Mouse (Mus musculus): ENCODE data around the gene Chtop. TPM values are rescaled to one million over a fixed set of nuclear protein-coding genes. Genes with fewer than 3 reads are reported as not detected.
A peak's percentile ranks its signal among the peaks of the same experiment; 100 is the strongest.

Gene Chtop
- polyA plus RNA-seq, 1 experiment: 92.0 TPM

DNA sequence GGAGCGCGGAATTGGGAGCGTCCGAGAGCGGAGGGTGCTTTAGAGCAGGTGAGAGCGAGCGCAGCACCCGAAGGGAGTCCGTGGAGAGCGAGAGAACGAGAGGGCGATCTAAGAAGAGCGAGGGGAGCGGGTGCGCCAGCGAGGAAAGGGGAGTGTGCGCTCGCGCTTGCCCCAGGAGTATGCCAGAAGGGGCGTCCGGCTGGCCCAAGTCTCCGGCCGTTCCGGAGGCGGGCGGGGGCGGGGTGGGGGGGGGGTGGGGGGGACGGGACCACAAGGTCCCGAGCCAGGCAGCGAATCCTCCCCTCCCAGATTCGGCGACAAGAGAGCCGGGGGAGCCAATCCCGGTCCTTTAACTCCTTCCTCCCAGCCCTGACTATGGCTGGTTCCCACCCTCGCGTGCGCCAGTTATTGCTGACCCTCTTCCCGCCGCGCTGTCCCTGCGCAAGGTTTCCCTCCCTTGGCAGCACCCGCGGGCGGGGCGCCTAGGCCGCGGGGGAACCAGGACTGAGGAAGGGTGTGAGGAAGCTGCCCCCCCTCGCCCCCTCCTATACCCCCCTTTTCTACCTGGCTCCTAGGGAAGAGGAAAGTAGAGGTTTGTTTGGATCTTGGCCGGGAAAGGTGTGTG is 43.5 kb downstream of the Chtop start, which contains the start of gene Npr1:
Npr1 (minus strand) TSS at position 181 of the 625 bp plus-strand sequence.
- H3K4me3 ChIP-seq (replicated peaks; ENCODE audit: control insufficient read depth, low read depth, low read length): peak within 1 kb of the TSS; percentile 29
- H3K27ac ChIP-seq (ENCODE audit: control insufficient read depth, insufficient read depth, low read depth, low read length, poor library complexity): no peak within 1 kb of the TSS; the same call in 1 of the 2 replicates
- WGBS: under 1% methylated on average over 43 of the region's 49 CpGs
- no peaks in the 10 kb centered on the region for H3K4me1 ChIP-seq (ENCODE audit: control insufficient read depth, insufficient read depth, low read length)
- TF ChIP-seq POLR2A (IDR thresholded peaks at IDR 0.05; ENCODE audit: borderline replicate concordance, control insufficient read depth, low read depth, low read length) (no peak), CTCF (IDR thresholded peaks at IDR 0.05; ENCODE audit: control insufficient read depth, insufficient read depth, low read length) (no peak)

DNA sequence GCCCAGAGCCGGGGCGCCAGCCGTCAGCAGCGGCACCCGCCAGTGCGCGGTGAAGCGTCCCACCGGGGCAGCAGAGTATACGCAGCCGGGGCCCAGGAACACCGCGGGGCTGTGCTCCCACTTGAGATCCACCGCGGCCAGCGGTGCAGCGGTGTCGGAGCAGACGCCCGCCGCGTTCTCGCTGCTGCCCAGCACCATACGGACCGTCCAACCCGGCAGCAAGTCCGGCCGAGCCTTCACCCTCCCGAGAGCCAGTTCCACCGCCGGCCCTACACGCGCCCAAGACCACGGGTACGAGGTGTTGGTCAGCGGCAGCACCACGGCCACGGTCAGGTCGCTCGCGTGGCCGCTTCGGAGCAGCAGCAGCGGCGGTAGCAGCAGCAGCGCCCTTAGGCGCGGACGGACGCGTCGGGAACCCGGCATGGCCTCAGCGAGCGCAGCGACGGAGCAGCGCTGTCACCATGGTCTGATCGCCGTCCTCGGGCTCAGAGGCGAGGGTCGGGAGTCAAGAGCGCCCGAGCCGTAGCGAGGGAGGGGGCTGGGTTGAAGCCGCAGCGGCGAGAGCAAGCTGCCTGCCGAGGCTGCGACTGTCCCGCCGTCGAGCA is 44.1 kb downstream of the Chtop start:
- TF ChIP-seq POLR2A (IDR thresholded peaks at IDR 0.05; ENCODE audit: borderline replicate concordance, control insufficient read depth, low read depth, low read length) (no peak), CTCF (IDR thresholded peaks at IDR 0.05; ENCODE audit: control insufficient read depth, insufficient read depth, low read length) (no peak)
- H3K4me1 ChIP-seq (ENCODE audit: control insufficient read depth, insufficient read depth, low read length): no peaks in the 10 kb centered on the region
- 2% methylated on average over 75 of the region's 75 CpGs for WGBS
- no peak overlapping the region; the same call in 1 of the 2 replicates for H3K27ac ChIP-seq (ENCODE audit: control insufficient read depth, insufficient read depth, low read depth, low read length, poor library complexity)
- peak overlapping the region; percentile 29 for H3K4me3 ChIP-seq (replicated peaks; ENCODE audit: control insufficient read depth, low read depth, low read length)

DNA sequence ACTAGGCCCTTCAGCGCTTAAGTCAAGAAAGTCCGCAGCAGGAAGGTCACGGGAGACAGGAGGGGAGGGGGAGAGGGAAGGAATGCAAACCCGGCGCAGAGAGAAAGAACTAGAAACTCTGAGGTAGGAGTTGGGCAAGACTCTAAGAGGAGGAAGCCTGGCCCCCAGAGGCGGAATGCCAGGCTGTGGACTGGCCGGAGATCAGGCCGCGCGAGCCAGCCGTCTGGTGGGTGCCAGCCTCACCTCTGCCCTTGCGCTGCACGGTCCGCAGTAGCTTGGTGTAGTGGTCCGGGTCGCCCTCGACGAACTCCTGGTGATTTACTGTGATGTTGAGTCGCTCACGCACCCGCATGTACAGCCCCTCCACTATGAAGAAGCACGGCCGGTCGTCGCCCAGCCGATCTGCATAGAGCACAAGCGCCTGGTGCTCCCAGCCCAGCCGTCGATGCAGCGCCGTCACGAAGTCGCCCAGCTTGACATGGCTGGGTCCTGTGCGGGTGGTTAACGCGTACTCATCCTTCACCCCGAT is 44.7 kb downstream of the Chtop start:
- TF ChIP-seq POLR2A (IDR thresholded peaks at IDR 0.05; ENCODE audit: borderline replicate concordance, control insufficient read depth, low read depth, low read length) (no peak), CTCF (IDR thresholded peaks at IDR 0.05; ENCODE audit: control insufficient read depth, insufficient read depth, low read length) (no peak)
- Histone ChIP-seq H3K4me3 (replicated peaks; ENCODE audit: control insufficient read depth, low read depth, low read length) (peak overlapping the region; percentile 5), H3K27ac (ENCODE audit: control insufficient read depth, insufficient read depth, low read depth, low read length, poor library complexity) (no peak overlapping the region; the same call in 1 of the 2 replicates), H3K4me1 (ENCODE audit: control insufficient read depth, insufficient read depth, low read length) (no peaks in the 10 kb centered on the region)
- 17% methylated on average over 37 of the region's 37 CpGs for WGBS

DNA sequence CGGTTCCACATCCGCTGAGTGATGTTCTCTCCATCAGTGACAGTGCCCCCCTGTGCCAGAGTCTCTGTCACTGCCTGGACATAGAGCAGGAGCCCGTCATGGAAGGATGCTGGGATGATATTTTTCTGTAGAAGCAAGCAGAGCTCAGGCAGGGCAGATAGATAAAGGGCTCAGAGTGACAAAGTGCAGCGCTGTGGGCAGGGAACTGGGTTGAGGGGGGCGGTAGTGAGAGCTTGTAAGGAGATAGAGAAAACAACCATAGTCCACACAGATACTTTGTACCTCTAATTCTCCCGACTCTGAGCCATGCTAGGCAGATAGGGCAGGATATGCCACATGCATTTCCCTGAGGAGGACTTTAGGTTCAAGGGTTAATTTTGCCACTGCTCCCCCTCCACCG is 46.7 kb downstream of the Chtop start:
- Histone ChIP-seq H3K27ac (ENCODE audit: control insufficient read depth, insufficient read depth, low read depth, low read length, poor library complexity) (no peak overlapping the region), H3K4me1 (ENCODE audit: control insufficient read depth, insufficient read depth, low read length) (no peaks in the 10 kb centered on the region), H3K4me3 (replicated peaks; ENCODE audit: control insufficient read depth, low read depth, low read length) (no peak overlapping the region)
- TF ChIP-seq CTCF (IDR thresholded peaks at IDR 0.05; ENCODE audit: control insufficient read depth, insufficient read depth, low read length) (no peak), POLR2A (IDR thresholded peaks at IDR 0.05; ENCODE audit: borderline replicate concordance, control insufficient read depth, low read depth, low read length) (no peak)
- 62% methylated on average over 7 of the region's 7 CpGs for WGBS

DNA sequence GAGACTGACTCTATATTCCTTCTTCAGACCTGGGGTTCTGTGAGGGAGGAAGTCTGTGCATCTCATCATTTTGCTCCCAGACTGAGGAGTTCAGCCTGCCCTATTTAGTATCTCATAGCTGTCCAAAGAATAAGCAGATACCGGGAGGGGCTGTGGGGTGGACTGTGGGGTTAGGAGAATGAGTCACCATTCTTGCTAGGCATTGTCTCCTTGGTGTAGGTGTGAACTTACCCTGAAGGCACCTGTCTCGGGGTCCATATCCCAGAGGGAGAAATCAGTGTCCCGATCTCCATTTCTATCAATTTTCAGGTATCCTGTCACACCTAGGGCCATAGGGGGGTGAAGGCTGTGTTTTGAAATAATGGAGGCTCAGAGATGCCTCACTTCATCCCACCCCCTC is 47.4 kb downstream of the Chtop start:
- no peak overlapping the region for H3K4me3 ChIP-seq (replicated peaks; ENCODE audit: control insufficient read depth, low read depth, low read length)
- TF ChIP-seq CTCF (IDR thresholded peaks at IDR 0.05; ENCODE audit: control insufficient read depth, insufficient read depth, low read length): no peak
- no peak for TF ChIP-seq POLR2A (IDR thresholded peaks at IDR 0.05; ENCODE audit: borderline replicate concordance, control insufficient read depth, low read depth, low read length)
- H3K4me1 ChIP-seq (ENCODE audit: control insufficient read depth, insufficient read depth, low read length): no peaks in the 10 kb centered on the region
- WGBS: 85% methylated on average over 3 of the region's 3 CpGs
- H3K27ac ChIP-seq (ENCODE audit: control insufficient read depth, insufficient read depth, low read depth, low read length, poor library complexity): no peak overlapping the region

DNA sequence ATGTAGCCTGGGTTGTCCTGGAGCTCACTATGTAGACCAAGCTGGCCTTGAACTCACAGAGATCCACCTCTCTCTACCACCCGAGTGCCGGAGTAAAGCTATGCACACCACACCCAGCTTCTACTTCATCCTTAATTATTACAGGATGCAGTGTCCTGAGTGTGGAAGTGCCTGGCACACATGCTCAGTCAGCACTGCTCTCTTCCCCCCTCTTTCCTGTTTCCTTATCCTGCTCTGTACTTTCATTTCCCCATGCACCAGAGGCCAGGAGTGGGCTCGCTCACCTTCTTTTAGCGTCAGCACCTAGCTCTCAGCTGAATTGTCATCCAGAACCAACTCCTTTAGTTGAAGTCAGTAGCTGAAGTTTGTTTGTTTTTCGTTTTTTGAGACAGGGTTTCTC is 49.0 kb downstream of the Chtop start:
- Histone ChIP-seq H3K4me3 (replicated peaks; ENCODE audit: control insufficient read depth, low read depth, low read length) (no peak overlapping the region), H3K27ac (ENCODE audit: control insufficient read depth, insufficient read depth, low read depth, low read length, poor library complexity) (no peak overlapping the region), H3K4me1 (ENCODE audit: control insufficient read depth, insufficient read depth, low read length) (no peaks in the 10 kb centered on the region)
- no peak for TF ChIP-seq CTCF (IDR thresholded peaks at IDR 0.05; ENCODE audit: control insufficient read depth, insufficient read depth, low read length)
- TF ChIP-seq POLR2A (IDR thresholded peaks at IDR 0.05; ENCODE audit: borderline replicate concordance, control insufficient read depth, low read depth, low read length): no peak
- WGBS: 67% methylated on average over 5 of the region's 5 CpGs

DNA sequence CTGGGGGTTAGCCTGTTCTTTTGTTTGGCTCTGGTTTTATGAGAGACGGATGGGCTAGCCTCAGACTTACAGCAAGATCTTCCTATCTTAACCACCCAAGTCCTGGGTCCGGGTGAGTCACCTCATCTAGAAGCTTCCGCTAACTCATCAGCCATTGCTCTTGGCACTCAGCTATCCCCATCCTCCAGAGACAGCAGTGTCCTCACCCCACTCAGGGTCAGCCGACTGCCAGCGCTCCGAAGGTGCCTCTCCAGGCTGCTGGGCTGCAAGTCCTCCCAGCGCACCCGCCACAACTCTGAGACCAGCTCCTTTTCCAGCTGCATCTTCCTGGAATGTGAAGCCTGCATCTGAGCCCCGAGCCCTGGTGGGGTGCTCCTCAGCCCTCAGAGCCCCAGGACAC is 49.6 kb downstream of the Chtop start:
- Histone ChIP-seq H3K4me3 (replicated peaks; ENCODE audit: control insufficient read depth, low read depth, low read length) (no peak overlapping the region), H3K27ac (ENCODE audit: control insufficient read depth, insufficient read depth, low read depth, low read length, poor library complexity) (no peak overlapping the region), H3K4me1 (ENCODE audit: control insufficient read depth, insufficient read depth, low read length) (no peaks in the 10 kb centered on the region)
- WGBS: 85% methylated on average over 9 of the region's 9 CpGs
- no peak for TF ChIP-seq POLR2A (IDR thresholded peaks at IDR 0.05; ENCODE audit: borderline replicate concordance, control insufficient read depth, low read depth, low read length)
- TF ChIP-seq CTCF (IDR thresholded peaks at IDR 0.05; ENCODE audit: control insufficient read depth, insufficient read depth, low read length): no peak

DNA sequence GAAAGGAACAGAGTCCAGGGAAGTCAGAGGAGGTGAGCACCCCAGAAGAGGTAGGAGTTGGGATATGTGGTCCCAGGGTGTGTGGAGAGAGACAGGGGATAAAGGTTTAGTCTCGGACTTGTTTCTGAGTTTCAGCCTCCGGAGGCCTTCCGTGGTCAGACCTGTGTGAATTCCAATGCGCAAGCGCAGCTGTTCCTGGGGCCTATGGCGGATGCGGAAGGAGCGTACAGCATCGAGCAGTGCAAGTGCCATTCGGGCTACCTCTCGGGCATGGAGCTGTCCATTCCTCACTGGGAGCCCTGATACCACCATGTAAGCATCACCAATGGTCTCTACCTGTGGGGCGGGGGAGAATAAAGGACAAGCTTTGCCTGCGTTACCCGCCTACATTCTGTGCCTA is 54.4 kb downstream of the Chtop start:
- WGBS: 92% methylated on average over 14 of the region's 14 CpGs
- no peak for TF ChIP-seq CTCF (IDR thresholded peaks at IDR 0.05; ENCODE audit: control insufficient read depth, insufficient read depth, low read length)
- no peak for TF ChIP-seq POLR2A (IDR thresholded peaks at IDR 0.05; ENCODE audit: borderline replicate concordance, control insufficient read depth, low read depth, low read length)

More for the DNA sequence above, 54.4 kb downstream of the Chtop start:
- Histone ChIP-seq H3K27ac (ENCODE audit: control insufficient read depth, insufficient read depth, low read depth, low read length, poor library complexity) (no peak overlapping the region), H3K4me1 (ENCODE audit: control insufficient read depth, insufficient read depth, low read length) (no peaks in the 10 kb centered on the region), H3K4me3 (replicated peaks; ENCODE audit: control insufficient read depth, low read depth, low read length) (no peak overlapping the region)
